Mouse (Mus musculus) brain, embryonic 14.5 days (tissue): Measurements from ENCODE around the gene Scmh1.

Experiments
- CTCF ChIP-seq: fragments of 200-500 bp; IDR thresholded peaks from 2 replicates; pipeline ENCODE4 v1.5.1; 2012; ENCODE audit warnings: inconsistent platforms, mild to moderate bottlenecking, moderate library complexity, borderline replicate concordance; ENCODE audit not compliant: insufficient read depth, insufficient read length; ENCODE audit errors: extremely low read depth
- POLR2A ChIP-seq: fragments of 200-500 bp; IDR thresholded peaks from 2 replicates; pipeline ENCODE4 v1.6.1; 2012; ENCODE audit warnings: mild to moderate bottlenecking, inconsistent platforms, borderline replicate concordance; ENCODE audit not compliant: poor library complexity, insufficient read depth, insufficient read length, severe bottlenecking; ENCODE audit errors: extremely low read depth

DNA sequence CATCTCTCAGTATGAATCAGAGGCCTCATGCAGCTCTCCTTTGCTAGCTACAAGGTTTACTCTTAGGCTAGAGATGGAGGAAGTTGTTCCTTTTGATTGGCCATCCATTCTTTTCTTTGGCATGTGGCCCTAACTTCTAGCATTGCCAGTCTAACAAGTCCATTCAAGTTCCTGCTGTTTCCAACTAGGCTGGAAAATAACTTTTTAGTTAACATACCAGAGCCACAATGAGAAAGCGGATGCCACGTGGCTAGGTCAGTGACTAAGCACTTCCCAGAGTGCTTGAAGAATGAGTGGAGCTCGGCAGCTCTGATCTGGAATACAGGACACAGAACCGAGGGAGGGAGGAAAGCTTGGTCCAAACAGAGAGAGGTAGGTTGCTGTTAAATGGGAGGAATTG, 112.3 kb downstream of the Scmh1 start:
- TF ChIP-seq CTCF (no peak), POLR2A (no peak)
